Mouse (Mus musculus) Patski (cell line): ENCODE measurements around the gene Gm11733. TPM values are rescaled to one million over a fixed set of nuclear protein-coding genes. Genes with fewer than 3 reads are reported as not detected.

Experiments used
- ATAC-seq: fragments of 100-300 bp; one replicate; pipeline ENCODE4 v1.8.0; 2021
- CTCF ChIA-PET: fragments of 350-600 bp; sonication (Branson Sonifier 250); formaldehyde crosslinking; loops from one replicate; lab custom pipeline; 2022; ENCODE audit warnings: inconsistent platforms; lab: Charles Lee
- POLR2A ChIA-PET: fragments of 350-600 bp; sonication (Branson Sonifier 250); formaldehyde crosslinking; loops from one replicate; lab custom pipeline; 2022; ENCODE audit warnings: antibody characterized with exemption, inconsistent platforms; lab: Charles Lee
- DNase-seq: peaks from one replicate; pipeline ENCODE4 v3.0.0-alpha.2; 2011; ENCODE audit warnings: low read depth, low spot score
- H3K27me3 ChIP-seq: fragments of 371-371 bp; one replicate; pipeline ENCODE4 v1.5.1; 2021
- CTCF ChIP-seq: fragments of 100-300 bp; IDR thresholded peaks from one replicate; pipeline ENCODE4 v1.5.1; 2021
- in situ Hi-C: fragments of 300-500 bp; cut with MboI; formaldehyde crosslinking; loops from 3 replicates; pipeline ENCODE4 v1.11.1; 2018; ENCODE audit warnings: low pct_unique_long_range_greater_than_20kb, mixed read lengths
- polyA plus RNA-seq: library from polyadenylated mRNA; unstranded; gene quantifications from one replicate; pipeline ENCODE4 v1.2.3, GENCODE M21; 2021

The Gm11733 gene
- polyA plus RNA-seq, 1 experiment from 2014 or later = 0.03 TPM

GRCm38 (mm10) chr11:117535491-117536304, 51.5 kb downstream of the Gm11733 start:
- TF ChIP-seq CTCF = no peak
- POLR2A ChIA-PET = no interaction called here
- DNase-seq (peak; percentile 6), ATAC-seq (no peak)
- in situ Hi-C loops = no loop called here
- CTCF ChIA-PET = no interaction called here
- H3K27me3 ChIP-seq = no peaks in the 10 kb centered on the region

- TF ChIP-seq CTCF = no peak
- H3K27me3 ChIP-seq = no peaks in the 10 kb centered on the region
- POLR2A ChIA-PET = no interaction called here
- peak; percentile 63 for DNase-seq
- ATAC-seq = peak; percentile 51
- in situ Hi-C loops = no loop called here
- CTCF ChIA-PET = no interaction called here
Measured at GRCm38 (mm10) chr11:117536586-117536985, 52.4 kb downstream of the Gm11733 start.

Other genes with a start within 250 kb of the Gm11733 start
- 21.1 TPM for gene Tnrc6c, start 169.9 kb downstream of the Gm11733 start, polyA plus RNA-seq